Mouse (Mus musculus): Measurements from ENCODE around the gene Mrgpra6.

- no peak for TF ChIP-seq POLR2A (IDR thresholded peaks at IDR 0.05; ENCODE audit: control insufficient read depth, extremely low read depth, insufficient read depth, low read length, poor library complexity)
- no peak for TF ChIP-seq CTCF (IDR thresholded peaks at IDR 0.05; ENCODE audit: borderline replicate concordance, control insufficient read depth, extremely low read depth, insufficient read depth, low read length, poor library complexity)
Observed at GRCm38 (mm10) chr7:47204830-47205229, at the start of gene Mrgpra6.

All from thymus, adult 2 months (tissue).